Mouse (Mus musculus) WW6 (cell line): ENCODE results near the gene Esyt3.

ENCODE experiments used
- DNase-seq: peaks from one replicate; pipeline ENCODE4 v3.0.0-alpha.2; 2013; ENCODE audit warnings: low read depth, low spot score

Gene Esyt3

GRCm38 (mm10) chr9:99354796-99355195, 3.6 kb downstream of the Esyt3 start:
- DNase-seq: no peak

- DNase-seq: no peak
Measured at GRCm38 (mm10) chr9:99353390-99353789, 5.0 kb downstream of the Esyt3 start.

- DNase-seq: no peak
Measured at GRCm38 (mm10) chr9:99352964-99353363, 5.4 kb downstream of the Esyt3 start.

GRCm38 (mm10) chr9:99345351-99345792, 13.0 kb downstream of the Esyt3 start:
- no peak for DNase-seq

- DNase-seq: no peak
Measured at GRCm38 (mm10) chr9:99341600-99341999, 16.8 kb downstream of the Esyt3 start.

- DNase-seq: no peak
Measured at GRCm38 (mm10) chr9:99340126-99340525, 18.2 kb downstream of the Esyt3 start.

- no peak for DNase-seq
Measured at GRCm38 (mm10) chr9:99339182-99339581, 19.2 kb downstream of the Esyt3 start.

- no peak for DNase-seq
Measured at GRCm38 (mm10) chr9:99338293-99338692, 20.1 kb downstream of the Esyt3 start.

GRCm38 (mm10) chr9:99336538-99336937, 21.8 kb downstream of the Esyt3 start:
- no peak for DNase-seq

- DNase-seq: no peak
Measured at GRCm38 (mm10) chr9:99326881-99327280, 31.5 kb downstream of the Esyt3 start.

GRCm38 (mm10) chr9:99325961-99326360, 32.4 kb downstream of the Esyt3 start:
- no peak for DNase-seq

GRCm38 (mm10) chr9:99325208-99325929, 33.0 kb downstream of the Esyt3 start:
- no peak for DNase-seq

GRCm38 (mm10) chr9:99320006-99320405, 38.4 kb downstream of the Esyt3 start:
- DNase-seq: no peak

- DNase-seq: no peak
Measured at GRCm38 (mm10) chr9:99319343-99319951, 38.9 kb downstream of the Esyt3 start.

- no peak for DNase-seq
Measured at GRCm38 (mm10) chr9:99306226-99306625, 52.1 kb downstream of the Esyt3 start.

- no peak for DNase-seq
Measured at GRCm38 (mm10) chr9:99304296-99304695, 54.1 kb downstream of the Esyt3 start.
